In genomic region chr4:141617299-141617698, GRCm38 (mm10) we compare ENCODE assay signal across 8 mouse cellular contexts. TPM values are rescaled to one million over a fixed set of nuclear protein-coding genes. Genes with fewer than 3 reads are reported as not detected.
DNase-seq lines count a peak whose midpoint lies in the region; ATAC-seq and TF ChIP-seq lines count a peak whose summit lies in the region.

No protein-coding gene starts in this region.

- H3K4me1 ChIP-seq in cerebellum, adult 2 months (ENCODE audit: control insufficient read depth, insufficient read depth, low read length) = no peaks in the 10 kb centered on the region
- H3K4me1 ChIP-seq in spleen, adult 2 months (ENCODE audit: control insufficient read depth, insufficient read depth, insufficient read length) = peaks cover 9% of the 10 kb centered on the region

- DNase-seq in cerebellum, adult 2 months = peak; percentile 33 to 47
- no peak for DNase-seq in cerebellum, adult 11 months
- peak; percentile 47 to 70 for DNase-seq in cerebellum, postnatal 25 days
- DNase-seq in gastrocnemius, postnatal 14 days = peak; percentile 81
- peak; percentile 78 for DNase-seq in left cerebral cortex, postnatal 4 days
- DNase-seq in spleen, adult 2 months (ENCODE audit: low read depth in 1 of 2, low spot score in 2 of 2) = peak; percentile 35 to 66

- WGBS in cerebellum, adult 2 months = 21% methylated on average over 20 of the region's 20 CpGs
- 4% methylated on average over 20 of the region's 20 CpGs for WGBS in spleen, adult 2 months

- ATAC-seq in inflammation-experienced regulatory T-cells, adult 6 months = peak; percentile 66
- peak; percentile 59 for ATAC-seq in megakaryocyte-erythroid progenitor cell, adult 5-6 weeks (replicated peaks; ENCODE audit: low FRiP score, low TSS enrichment, poor library complexity, severe bottlenecking)

- peak; percentile 30; the same call in 1 of the 2 replicates for TF ChIP-seq CTCF in cerebellum, adult 2 months (IDR thresholded peaks at IDR 0.05; ENCODE audit: borderline replicate concordance, insufficient read depth, low read depth, low read length)
- TF ChIP-seq CTCF in spleen, adult 2 months (IDR thresholded peaks at IDR 0.05; ENCODE audit: extremely low read depth, insufficient read depth, insufficient read length, insufficient replicate concordance) = peak; percentile 68; the same call in 1 of the 2 replicates

- TF ChIP-seq POLR2A in cerebellum, adult 2 months (IDR thresholded peaks at IDR 0.05; ENCODE audit: borderline replicate concordance, insufficient read depth, low read length) = no peak
- no peak for TF ChIP-seq POLR2A in spleen, adult 2 months (IDR thresholded peaks at IDR 0.05; ENCODE audit: low read depth, low read length)

- no peaks in the 10 kb centered on the region for H3K27me3 ChIP-seq in cerebellum, adult 2 months (ENCODE audit: control insufficient read depth, insufficient read depth, low read length)
- H3K27me3 ChIP-seq in spleen, adult 2 months (ENCODE audit: control insufficient read depth, insufficient read depth, low read length) = no peaks in the 10 kb centered on the region; the same call in 1 of the 2 replicates

- intact Hi-C loops in gastrocnemius, postnatal 14 days (cut with DNase I; ENCODE audit: low total_unique reads) = loop anchor here (10.0 kb wide), 1 partner anchor 228 kb away; the partner anchor contains the start of gene Ctrc
- intact Hi-C loops in left cerebral cortex, postnatal 4 days (cut with DNase I) = loop anchor here (10.0 kb wide), 1 partner anchor 228 kb away; the partner anchor contains the start of gene Ctrc

- H3K27ac ChIP-seq in cerebellum, adult 2 months (ENCODE audit: insufficient read depth, low read length) = no peak overlapping the region
- no peak overlapping the region for H3K27ac ChIP-seq in spleen, adult 2 months (ENCODE audit: insufficient read depth, low read length)

- no peak overlapping the region for H3K4me3 ChIP-seq in cerebellum, adult 2 months (replicated peaks; ENCODE audit: insufficient read depth, low read depth, low read length)
- peak overlapping the region; percentile 41; the same call in 1 of the 2 replicates for H3K4me3 ChIP-seq in spleen, adult 2 months (ENCODE audit: extremely low read depth, insufficient read depth, insufficient read length)

- no peaks in the 10 kb centered on the region for H3K36me3 ChIP-seq in spleen, adult 2 months (ENCODE audit: control insufficient read depth, insufficient read depth, low read length)

RNA-seq across cellular contexts. Expression of gene Tmem82, which starts 1.1 kb away (rescaled TPM):
- polyA plus RNA-seq in cerebellum, adult 2 months (2012; rRNA removed) = 0.57 and 0.73 TPM in 2 replicates
- 1 to 10 TPM in 1 of 2 experiments, under 1 TPM in 1; 0.66 to 1.8 TPM for total RNA-seq in gastrocnemius, postnatal 14 days (2021)
- under 1 TPM in 1 of 3 experiments, not detected in 2; 0.78 TPM for polyA plus RNA-seq in inflammation-experienced regulatory T-cells, adult 6 months (2017; shearing (Covaris generic))
- under 1 TPM; 0.38 to 0.46 TPM for total RNA-seq in left cerebral cortex, postnatal 4 days (2021)
- total RNA-seq in megakaryocyte-erythroid progenitor cell, adult 5-6 weeks (2014; fragmentation: Nextera tagmentation) = 0.37 TPM in 1 of 2 replicates, not detected in the other
- 0.52 and 0.57 TPM in 2 replicates for total RNA-seq in megakaryocyte-erythroid progenitor cell, adult 5-6 weeks (2017)
- polyA plus RNA-seq in spleen, adult 2 months (2012; rRNA removed) = 0.56 and 0.86 TPM in 2 replicates

RNA-seq across cellular contexts. Expression of gene Slc25a34, which starts 6.3 kb away (rescaled TPM):
- 7.7 and 9.5 TPM in 2 replicates for polyA plus RNA-seq in cerebellum, adult 2 months (2012; rRNA removed)
- total RNA-seq in gastrocnemius, postnatal 14 days (2021) = 10 to 100 TPM in 1 of 2 experiments, 1 to 10 TPM in 1; 9.0 to 17.7 TPM
- polyA plus RNA-seq in inflammation-experienced regulatory T-cells, adult 6 months (2017; shearing (Covaris generic)) = under 1 TPM in 1 of 3 experiments, not detected in 2; 0.13 TPM
- total RNA-seq in left cerebral cortex, postnatal 4 days (2021) = 1 to 10 TPM; 1.1 to 1.7 TPM
- not detected in 2 replicates for total RNA-seq in megakaryocyte-erythroid progenitor cell, adult 5-6 weeks (2014; fragmentation: Nextera tagmentation)
- total RNA-seq in megakaryocyte-erythroid progenitor cell, adult 5-6 weeks (2017) = 0.65 TPM in 1 of 2 replicates, not detected in the other
- 0.34 and 0.43 TPM in 2 replicates for polyA plus RNA-seq in spleen, adult 2 months (2012; rRNA removed)

RNA-seq across cellular contexts. Expression of gene Fblim1, which starts 11.4 kb away (rescaled TPM):
- 2.3 and 2.6 TPM in 2 replicates for polyA plus RNA-seq in cerebellum, adult 2 months (2012; rRNA removed)
- 1 to 10 TPM; 2.5 to 3.9 TPM for total RNA-seq in gastrocnemius, postnatal 14 days (2021)
- under 1 TPM in 1 of 3 experiments, not detected in 2; 0.43 TPM for polyA plus RNA-seq in inflammation-experienced regulatory T-cells, adult 6 months (2017; shearing (Covaris generic))
- 10 to 100 TPM; 19.8 to 23.8 TPM for total RNA-seq in left cerebral cortex, postnatal 4 days (2021)
- total RNA-seq in megakaryocyte-erythroid progenitor cell, adult 5-6 weeks (2014; fragmentation: Nextera tagmentation) = not detected in 2 replicates
- total RNA-seq in megakaryocyte-erythroid progenitor cell, adult 5-6 weeks (2017) = not detected in 2 replicates
- 8.4 and 10.1 TPM in 2 replicates for polyA plus RNA-seq in spleen, adult 2 months (2012; rRNA removed)

RNA-seq across cellular contexts. Expression of gene Plekhm2, which starts 47.4 kb away (rescaled TPM):
- polyA plus RNA-seq in cerebellum, adult 2 months (2012; rRNA removed) = 124 and 130 TPM in 2 replicates
- 10 to 100 TPM; 22.2 to 27.7 TPM for total RNA-seq in gastrocnemius, postnatal 14 days (2021)
- polyA plus RNA-seq in inflammation-experienced regulatory T-cells, adult 6 months (2017; shearing (Covaris generic)) = 1 to 10 TPM; 3.6 to 4.5 (median 4.2) TPM
- total RNA-seq in left cerebral cortex, postnatal 4 days (2021) = 10 to 100 TPM; 44.1 to 51.1 TPM
- 7.7 and 16.9 TPM in 2 replicates for total RNA-seq in megakaryocyte-erythroid progenitor cell, adult 5-6 weeks (2014; fragmentation: Nextera tagmentation)
- total RNA-seq in megakaryocyte-erythroid progenitor cell, adult 5-6 weeks (2017) = 4.9 and 22.4 TPM in 2 replicates
- polyA plus RNA-seq in spleen, adult 2 months (2012; rRNA removed) = 48.1 and 51.6 TPM in 2 replicates

Comparison
In these comparisons a context has a peak if more than half of its experiments do, and no peak if none do; other contexts are left out.
1. RNA of gene Fblim1, which starts 11.4 kb away (total RNA-seq): 19.8 to 23.8 TPM in left cerebral cortex, postnatal 4 days; 2.5 to 3.9 TPM in gastrocnemius, postnatal 14 days and not detected in megakaryocyte-erythroid progenitor cell, adult 5-6 weeks; every median in the first group is over 4 times any median in the second.